Mouse (Mus musculus) frontal cortex, postnatal 10 days (tissue): ENCODE data around the gene Mup21.
"Not testable (repeated sequence)": the region's sequence is repeated elsewhere in the genome, so short reads cannot be mapped to it uniquely, and the experiment has no call there.

Experiments used
- DNase-seq, 2 experiments: peaks; one replicate each; pipeline ENCODE4 v3.0.0; 2022; ENCODE audit warnings: low spot score in 2 of 2, mixed read lengths in 1 of 2

Gene Mup21

GRCm38 (mm10) chr4:62150811-62151210, at the start of gene Mup21:
Mup21 (minus strand) TSS chr4:62150863.
- DNase-seq: no peak

- no peak for DNase-seq
Measured at GRCm38 (mm10) chr4:62199923-62200529, 49.4 kb upstream of the Mup21 start.

DNA sequence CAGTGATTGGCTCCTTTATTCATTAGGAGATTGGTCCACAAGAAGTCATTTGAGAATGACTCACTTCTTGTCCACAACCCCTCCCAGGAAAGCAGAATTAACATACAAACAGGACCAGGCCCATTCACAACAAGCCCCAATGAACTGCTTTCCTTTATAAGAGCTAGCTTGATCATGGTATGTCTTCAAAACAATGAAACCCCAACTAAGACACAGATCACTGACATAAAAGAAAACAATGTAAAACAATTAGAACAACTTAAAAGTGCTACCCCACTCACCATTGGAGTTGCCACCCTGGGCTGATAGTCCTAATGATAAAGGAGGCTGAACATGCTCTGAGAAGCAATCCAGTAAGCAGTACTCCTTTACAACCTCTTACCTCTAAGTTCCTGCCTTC, 38.1 kb upstream of the Mup21 start:
- no peak for DNase-seq

DNA sequence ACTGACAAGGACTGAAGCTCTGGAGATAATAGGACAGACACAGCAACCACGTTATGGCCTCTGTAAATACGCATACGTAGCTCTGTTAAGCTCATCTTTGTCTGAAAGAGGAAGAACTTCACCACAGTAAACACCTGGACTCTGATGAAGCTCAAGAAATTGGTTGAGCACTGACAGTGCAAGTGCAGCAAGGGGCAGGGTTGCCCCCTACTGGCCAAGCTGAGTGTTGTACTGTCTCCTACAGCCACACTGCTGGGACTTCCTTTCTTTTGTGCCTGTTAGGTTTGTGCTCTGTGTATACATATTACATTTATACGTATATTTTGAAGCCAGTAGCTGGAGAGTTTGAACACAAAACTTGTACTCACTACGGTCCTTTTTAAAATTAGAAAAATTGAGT, 26.6 kb upstream of the Mup21 start:
- DNase-seq: no peak

GRCm38 (mm10) chr4:62174471-62174870, 23.8 kb upstream of the Mup21 start:
- no peak for DNase-seq

DNA sequence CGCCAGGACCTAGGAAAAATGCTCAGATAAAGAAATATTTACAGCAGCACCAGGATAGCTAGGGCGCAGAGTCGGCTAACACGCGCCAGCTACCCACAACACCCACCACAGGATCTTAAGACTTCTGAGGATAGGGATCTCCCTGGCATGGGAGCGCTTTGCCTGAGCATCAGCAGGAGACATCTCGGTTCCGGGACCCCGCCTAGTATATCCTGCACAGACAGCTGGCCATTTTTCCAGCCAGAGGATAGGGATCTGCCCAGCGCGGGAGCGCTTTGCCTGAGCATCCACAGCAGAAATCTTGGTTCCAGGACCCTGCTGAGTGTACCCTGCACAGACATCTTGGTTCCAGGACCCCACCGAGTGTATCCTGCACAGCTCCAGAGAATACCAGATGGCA, 17.0 kb upstream of the Mup21 start:
- not testable (repeated sequence) for DNase-seq

GRCm38 (mm10) chr4:62158401-62158800, 7.7 kb upstream of the Mup21 start:
- DNase-seq: no peak

- peak in 1 of 2 experiments; percentile 9 for DNase-seq
Measured at GRCm38 (mm10) chr4:62133706-62134105, 17.0 kb downstream of the Mup21 start.

GRCm38 (mm10) chr4:62103366-62103765, 47.3 kb downstream of the Mup21 start:
- DNase-seq: not testable (repeated sequence)
